Comparison of ENCODE assay signal across 8 mouse cellular contexts in the genomic region with DNA sequence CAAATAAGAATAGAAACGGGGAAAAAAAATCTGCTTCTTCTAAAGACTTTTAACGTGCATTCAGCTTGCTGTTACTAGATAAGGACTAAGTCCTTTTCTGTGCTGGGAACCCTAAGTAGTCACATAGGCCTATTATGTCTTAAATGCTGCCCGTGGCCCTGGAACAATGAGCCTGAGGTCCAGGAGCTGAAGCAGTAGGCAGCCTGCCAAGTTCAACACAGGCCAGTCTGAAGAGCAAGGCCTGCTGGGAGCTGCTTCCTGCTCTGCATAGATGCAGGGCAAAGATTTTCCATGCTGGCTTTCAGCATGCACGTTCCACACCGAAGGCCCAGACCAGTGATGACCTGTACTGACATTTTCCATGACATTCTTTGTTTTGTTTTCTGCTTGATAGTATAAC.
DNase-seq lines count a peak whose midpoint lies in the region; ATAC-seq lines count a peak whose summit lies in the region.

No protein-coding gene starts in this region.

- DNase-seq in adrenal gland, adult 8-10 months = peak; percentile 88
- peak; percentile 26 for DNase-seq in embryo, embryonic 11.5 days (ENCODE audit: low read depth, low spot score)
- peak; percentile 77 for DNase-seq in gastrocnemius, postnatal 14 days
- peak; percentile 30 for DNase-seq in left cerebral cortex, adult 11 months (ENCODE audit: low spot score)
- DNase-seq in lung, postnatal 25 days (ENCODE audit: low spot score) = peak; percentile 92
- peak; percentile 22 for DNase-seq in right cerebral cortex, postnatal 25 days

- H3K4me2 ChIP-seq in hindbrain, embryonic 16.5 days (ENCODE audit: low read length) = no peak overlapping the region

- peak overlapping the region; percentile 45 for H3K27ac ChIP-seq in hindbrain, embryonic 16.5 days (ENCODE audit: low read depth, low read length)

- 14% methylated on average over 5 of the region's 5 CpGs for WGBS in hindbrain, embryonic 16.5 days

- peak; percentile 89 for ATAC-seq in hindbrain, embryonic 16.5 days
- ATAC-seq in CD4-positive, CD25-positive, alpha-beta regulatory T cell, adult 4 months = no peak

- H3K4me3 ChIP-seq in hindbrain, embryonic 16.5 days (ENCODE audit: low read length) = no peak overlapping the region

- intact Hi-C loops in gastrocnemius, postnatal 14 days (cut with DNase I; ENCODE audit: low total_unique reads) = loop anchor here (5.0 to 10.0 kb wide), 2 partner anchors 1476 to 1769 kb away; no protein-coding TSS in a partner anchor

- no peaks in the 10 kb centered on the region for H3K27me3 ChIP-seq in hindbrain, embryonic 16.5 days (replicated peaks; ENCODE audit: control insufficient read depth, insufficient read depth, low read length)

- H3K36me3 ChIP-seq in hindbrain, embryonic 16.5 days (ENCODE audit: control insufficient read depth, insufficient read depth, low read length) = no peaks in the 10 kb centered on the region

- H3K9me3 ChIP-seq in hindbrain, embryonic 16.5 days (ENCODE audit: control insufficient read depth, low read length) = no peaks in the 10 kb centered on the region

- H3K9ac ChIP-seq in hindbrain, embryonic 16.5 days (ENCODE audit: low read depth, low read length) = no peak overlapping the region

- H3K4me1 ChIP-seq in hindbrain, embryonic 16.5 days (ENCODE audit: control insufficient read depth, insufficient read depth, low read depth, low read length) = peaks cover 2% of the 10 kb centered on the region; the same call in 1 of the 2 replicates

Comparison
In these comparisons a context has a peak if more than half of its experiments do, and no peak if none do; other contexts are left out.
1. DNase-seq: peak in every context shown above with its lines; median percentile 92 in lung, postnatal 25 days; 88 in adrenal gland, adult 8-10 months; 77 in gastrocnemius, postnatal 14 days; 30 in left cerebral cortex, adult 11 months; 26 in embryo, embryonic 11.5 days; 22 in right cerebral cortex, postnatal 25 days.